Mouse (Mus musculus) bone marrow, adult 2 months (tissue): ENCODE data around the gene Efcab11. TPM values are rescaled to one million over a fixed set of nuclear protein-coding genes. Genes with fewer than 3 reads are reported as not detected.

Source experiments
- H3K27ac ChIP-seq: fragments of 200-500 bp; 2 replicates; pipeline ENCODE4 v1.5.1; 2012; ENCODE audit warnings: low read depth, mild to moderate bottlenecking, control low read depth, inconsistent platforms, low read length; ENCODE audit not compliant: control insufficient read depth, poor library complexity, insufficient read depth
- H3K4me1 ChIP-seq: fragments of 200-500 bp; 2 replicates; pipeline ENCODE4 v1.6.1; 2011; ENCODE audit warnings: low read length; ENCODE audit not compliant: control insufficient read depth, insufficient read depth
- H3K4me3 ChIP-seq: fragments of 200-500 bp; replicated peaks from 2 replicates; pipeline ENCODE3; 2011; ENCODE audit warnings: mild to moderate bottlenecking, low read depth, low read length, control low read depth; ENCODE audit not compliant: control insufficient read depth
- CTCF ChIP-seq: fragments of 200-500 bp; IDR thresholded peaks from 2 replicates; pipeline ENCODE4 v1.5.1; 2011; ENCODE audit warnings: low read length, control low read depth; ENCODE audit not compliant: control insufficient read depth, insufficient read depth
- POLR2A ChIP-seq: fragments of 200-500 bp; IDR thresholded peaks from 2 replicates; pipeline ENCODE4 v1.6.1; 2011; ENCODE audit warnings: low read depth, mild to moderate bottlenecking, control low read depth, low read length, borderline replicate concordance; ENCODE audit not compliant: control insufficient read depth
- WGBS: fragments of 180-500 bp; shearing (Covaris S2); methylation state at CpG from one replicate; pipeline ENCODE4 v1.1.7; 2018; 5-methylcytosine and 5-hydroxymethylcytosine counted together
- polyA plus RNA-seq: library from polyadenylated mRNA; stranded (reverse); fragments of >200 nt; gene quantifications from 2 replicates; pipeline ENCODE4 v1.2.4, GENCODE M21; 2011; ENCODE audit warnings: low replicate concordance; ENCODE audit not compliant: missing spikeins, insufficient read depth, insufficient read length

Efcab11 gene
- polyA plus RNA-seq, 1 experiment = 7.1 TPM

GRCm38 (mm10) chr12:99860981-99861380, 23.3 kb downstream of the Efcab11 start:
- WGBS = 78% methylated on average over 4 of the region's 4 CpGs
- Histone ChIP-seq H3K4me3 (no peak overlapping the region), H3K4me1 (no peaks in the 10 kb centered on the region), H3K27ac (no peak overlapping the region)
- TF ChIP-seq CTCF (no peak), POLR2A (no peak)

- TF ChIP-seq POLR2A (no peak), CTCF (no peak)
- Histone ChIP-seq H3K27ac (no peak overlapping the region), H3K4me1 (no peaks in the 10 kb centered on the region), H3K4me3 (no peak overlapping the region)
- 85% methylated on average over 3 of the region's 3 CpGs for WGBS
These were observed 24.7 kb downstream of the Efcab11 start for GRCm38 (mm10) chr12:99859391-99860100.

GRCm38 (mm10) chr12:99858664-99859063, 25.6 kb downstream of the Efcab11 start:
- no peak overlapping the region for H3K4me3 ChIP-seq
- no peak for TF ChIP-seq POLR2A
- no peak for TF ChIP-seq CTCF
- WGBS = 82% methylated on average over 5 of the region's 5 CpGs
- H3K4me1 ChIP-seq = no peaks in the 10 kb centered on the region
- no peak overlapping the region for H3K27ac ChIP-seq

GRCm38 (mm10) chr12:99856011-99856410, 28.2 kb downstream of the Efcab11 start:
- Histone ChIP-seq H3K27ac (no peak overlapping the region), H3K4me1 (no peaks in the 10 kb centered on the region), H3K4me3 (no peak overlapping the region)
- TF ChIP-seq POLR2A (no peak), CTCF (no peak)
- WGBS = 84% methylated on average over 9 of the region's 9 CpGs

- no peaks in the 10 kb centered on the region; the same call in 1 of the 2 replicates for H3K4me1 ChIP-seq
- WGBS = 81% methylated on average over 14 of the region's 14 CpGs
- no peak overlapping the region for H3K27ac ChIP-seq
- no peak for TF ChIP-seq POLR2A
- no peak for TF ChIP-seq CTCF
- no peak overlapping the region for H3K4me3 ChIP-seq
These were observed 30.6 kb downstream of the Efcab11 start for GRCm38 (mm10) chr12:99853323-99854258.

GRCm38 (mm10) chr12:99849996-99850395, 34.2 kb downstream of the Efcab11 start:
- H3K27ac ChIP-seq = no peak overlapping the region
- 70% methylated on average over 2 of the region's 2 CpGs for WGBS
- H3K4me3 ChIP-seq = no peak overlapping the region
- TF ChIP-seq POLR2A = no peak
- no peak for TF ChIP-seq CTCF
- H3K4me1 ChIP-seq = no peaks in the 10 kb centered on the region; the same call in 1 of the 2 replicates

- WGBS = 84% methylated on average over 8 of the region's 8 CpGs
- Histone ChIP-seq H3K4me1 (no peaks in the 10 kb centered on the region; the same call in 1 of the 2 replicates), H3K27ac (no peak overlapping the region), H3K4me3 (no peak overlapping the region)
- no peak for TF ChIP-seq POLR2A
- no peak for TF ChIP-seq CTCF
These were observed 39.3 kb downstream of the Efcab11 start for GRCm38 (mm10) chr12:99844951-99845350.

- TF ChIP-seq POLR2A (no peak), CTCF (no peak)
- no peaks in the 10 kb centered on the region for H3K4me1 ChIP-seq
These were observed 45.5 kb downstream of the Efcab11 start for GRCm38 (mm10) chr12:99838703-99839102.

More at GRCm38 (mm10) chr12:99838703-99839102, 45.5 kb downstream of the Efcab11 start:
- Histone ChIP-seq H3K27ac (no peak overlapping the region), H3K4me3 (no peak overlapping the region)
- whole genome bisulfite sequencing = 45% methylated on average over 14 of the region's 14 CpGs
